Mouse (Mus musculus): ENCODE results near the gene Btg2. TPM values are rescaled to one million over a fixed set of nuclear protein-coding genes. Genes with fewer than 3 reads are reported as not detected.

Gene Btg2
- polyA plus RNA-seq, 1 experiment from 2014 or later: 98.5 TPM

DNA sequence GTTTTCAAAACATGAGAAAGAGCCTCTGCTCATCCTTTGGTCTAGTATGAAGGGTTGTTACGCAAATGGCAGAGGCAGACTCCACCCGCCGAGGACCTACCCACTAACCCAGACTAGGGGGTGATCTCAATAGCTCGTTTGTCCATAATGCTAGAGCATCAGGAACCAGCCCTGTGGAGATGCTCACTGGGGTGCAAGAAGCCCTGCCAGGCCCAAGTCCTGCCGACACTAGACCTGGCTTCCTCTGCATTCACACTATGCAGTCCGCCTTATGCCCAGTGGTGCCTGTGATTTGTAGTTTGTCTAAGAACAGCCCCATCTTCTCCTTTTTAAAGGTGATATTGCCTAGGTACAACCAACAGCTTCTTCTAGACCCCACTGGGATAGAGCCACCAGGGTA is 31.5 kb downstream of the Btg2 start:
- Histone ChIP-seq H3K4me3 (replicated peaks; ENCODE audit: low read length) (no peak overlapping the region), H3K27me3 (ENCODE audit: control insufficient read depth, insufficient read depth, low read length) (no peaks in the 10 kb centered on the region), H3K27ac (ENCODE audit: low read length) (no peak overlapping the region), H3K4me2 (ENCODE audit: low read depth, low read length) (no peak overlapping the region), H3K36me3 (ENCODE audit: control insufficient read depth, insufficient read depth, low read length) (no peaks in the 10 kb centered on the region), H3K9ac (ENCODE audit: low read length) (no peak overlapping the region), H3K4me1 (ENCODE audit: control insufficient read depth, insufficient read depth, low read length) (peaks cover 6% of the 10 kb centered on the region; the same call in 1 of the 2 replicates), H3K9me3 (replicated peaks; ENCODE audit: control insufficient read depth, low read length) (no peaks in the 10 kb centered on the region)
- 87% methylated on average over 6 of the region's 6 CpGs for WGBS
- ATAC-seq (ENCODE audit: insufficient read depth, low FRiP score): no peak

DNA sequence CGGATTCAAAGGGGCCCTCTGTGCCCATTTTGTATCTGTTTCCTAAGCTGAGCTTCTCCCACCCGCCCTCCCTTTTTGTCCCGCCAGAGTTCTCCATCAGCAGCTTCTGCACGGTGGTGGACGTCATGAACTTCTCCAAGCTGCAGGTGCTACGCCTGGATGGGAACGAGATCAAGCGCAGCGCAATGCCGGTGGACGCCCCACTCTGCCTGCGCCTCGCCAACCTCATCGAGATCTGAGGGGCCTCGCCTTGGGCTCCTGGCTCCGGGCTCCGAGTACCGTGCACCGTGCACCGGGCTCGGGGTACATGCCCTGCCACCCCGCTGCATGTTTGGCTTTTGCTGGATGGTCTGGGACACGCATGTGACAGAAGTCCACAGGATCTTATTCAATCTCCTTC is 32.5 kb downstream of the Btg2 start:
- peak overlapping the region; percentile 45 for H3K4me2 ChIP-seq (ENCODE audit: low read depth, low read length)
- no peaks in the 10 kb centered on the region for H3K9me3 ChIP-seq (replicated peaks; ENCODE audit: control insufficient read depth, low read length)
- no peaks in the 10 kb centered on the region for H3K36me3 ChIP-seq (ENCODE audit: control insufficient read depth, insufficient read depth, low read length)
- 26% methylated on average over 23 of the region's 23 CpGs for WGBS
- ATAC-seq (ENCODE audit: insufficient read depth, low FRiP score): no peak
- H3K9ac ChIP-seq (ENCODE audit: low read length): peak overlapping the region; percentile 61
- H3K4me3 ChIP-seq (replicated peaks; ENCODE audit: low read length): no peak overlapping the region
- peaks cover 8% of the 10 kb centered on the region; the same call in 1 of the 2 replicates for H3K4me1 ChIP-seq (ENCODE audit: control insufficient read depth, insufficient read depth, low read length)
- no peak overlapping the region for H3K27ac ChIP-seq (ENCODE audit: low read length)
- no peaks in the 10 kb centered on the region for H3K27me3 ChIP-seq (ENCODE audit: control insufficient read depth, insufficient read depth, low read length)

GRCm38 (mm10) chr1:134045971-134046370 is 32.9 kb downstream of the Btg2 start:
- Histone ChIP-seq H3K4me2 (ENCODE audit: low read depth, low read length) (peak overlapping the region; percentile 45), H3K36me3 (ENCODE audit: control insufficient read depth, insufficient read depth, low read length) (no peaks in the 10 kb centered on the region), H3K27me3 (ENCODE audit: control insufficient read depth, insufficient read depth, low read length) (no peaks in the 10 kb centered on the region), H3K4me1 (ENCODE audit: control insufficient read depth, insufficient read depth, low read length) (peaks cover 8% of the 10 kb centered on the region; the same call in 1 of the 2 replicates), H3K27ac (ENCODE audit: low read length) (no peak overlapping the region), H3K9ac (ENCODE audit: low read length) (peak overlapping the region; percentile 61), H3K4me3 (replicated peaks; ENCODE audit: low read length) (peak overlapping the region; percentile 12; the same call in 1 of the 2 replicates), H3K9me3 (replicated peaks; ENCODE audit: control insufficient read depth, low read length) (no peaks in the 10 kb centered on the region)
- peak; percentile 71 for ATAC-seq (ENCODE audit: insufficient read depth, low FRiP score)
- 6% methylated on average over 9 of the region's 9 CpGs for WGBS

GRCm38 (mm10) chr1:134044805-134045204 is 34.1 kb downstream of the Btg2 start:
- H3K4me2 ChIP-seq (ENCODE audit: low read depth, low read length): no peak overlapping the region
- H3K27ac ChIP-seq (ENCODE audit: low read length): no peak overlapping the region
- 85% methylated on average over 6 of the region's 6 CpGs for WGBS
- no peaks in the 10 kb centered on the region for H3K27me3 ChIP-seq (ENCODE audit: control insufficient read depth, insufficient read depth, low read length)
- peaks cover 8% of the 10 kb centered on the region; the same call in 1 of the 2 replicates for H3K4me1 ChIP-seq (ENCODE audit: control insufficient read depth, insufficient read depth, low read length)
- H3K9me3 ChIP-seq (replicated peaks; ENCODE audit: control insufficient read depth, low read length): no peaks in the 10 kb centered on the region
- no peak overlapping the region for H3K4me3 ChIP-seq (replicated peaks; ENCODE audit: low read length)
- H3K36me3 ChIP-seq (ENCODE audit: control insufficient read depth, insufficient read depth, low read length): no peaks in the 10 kb centered on the region
- no peak for ATAC-seq (ENCODE audit: insufficient read depth, low FRiP score)
- H3K9ac ChIP-seq (ENCODE audit: low read length): no peak overlapping the region

DNA sequence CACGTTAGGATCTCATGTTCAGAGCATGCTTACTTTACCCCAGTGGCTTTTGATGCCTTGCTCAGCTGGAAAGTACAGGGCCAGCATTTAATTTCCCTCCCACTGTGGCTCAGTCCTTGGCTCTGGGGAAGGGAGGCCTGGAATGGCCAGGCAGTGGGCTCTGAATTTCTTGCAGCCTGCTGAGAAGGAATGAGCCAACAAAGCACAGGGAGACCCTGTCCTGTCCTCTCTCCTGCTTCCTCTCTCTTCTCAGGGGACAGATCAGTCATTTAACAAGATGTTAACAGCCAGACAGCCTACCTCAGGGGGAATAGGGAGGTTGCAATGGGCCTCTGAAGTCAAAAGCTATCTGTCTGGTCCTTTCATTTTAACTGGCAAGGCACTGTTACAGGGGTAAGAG is 36.6 kb downstream of the Btg2 start:
- Histone ChIP-seq H3K27ac (ENCODE audit: low read length) (no peak overlapping the region), H3K4me3 (replicated peaks; ENCODE audit: low read length) (no peak overlapping the region), H3K36me3 (ENCODE audit: control insufficient read depth, insufficient read depth, low read length) (no peaks in the 10 kb centered on the region), H3K4me2 (ENCODE audit: low read depth, low read length) (no peak overlapping the region), H3K27me3 (ENCODE audit: control insufficient read depth, insufficient read depth, low read length) (no peaks in the 10 kb centered on the region), H3K9ac (ENCODE audit: low read length) (peak overlapping the region; percentile 16; the same call in 1 of the 2 replicates), H3K4me1 (ENCODE audit: control insufficient read depth, insufficient read depth, low read length) (peaks cover 8% of the 10 kb centered on the region; the same call in 1 of the 2 replicates), H3K9me3 (replicated peaks; ENCODE audit: control insufficient read depth, low read length) (no peaks in the 10 kb centered on the region)
- WGBS: 38% methylated on average over 1 of the region's 1 CpGs
- no peak for ATAC-seq (ENCODE audit: insufficient read depth, low FRiP score)

- ATAC-seq (ENCODE audit: insufficient read depth, low FRiP score): no peak
- H3K27ac ChIP-seq (ENCODE audit: low read length): no peak overlapping the region
- no peak overlapping the region for H3K4me2 ChIP-seq (ENCODE audit: low read depth, low read length)
Measured at GRCm38 (mm10) chr1:134041900-134042299, 37.0 kb downstream of the Btg2 start.

GRCm38 (mm10) chr1:134039361-134039760 is 39.6 kb downstream of the Btg2 start:
- H3K4me3 ChIP-seq (replicated peaks; ENCODE audit: low read length): no peak overlapping the region

More at GRCm38 (mm10) chr1:134041900-134042299, 37.0 kb downstream of the Btg2 start:
- H3K4me1 ChIP-seq (ENCODE audit: control insufficient read depth, insufficient read depth, low read length): peaks cover 8% of the 10 kb centered on the region; the same call in 1 of the 2 replicates
- H3K36me3 ChIP-seq (ENCODE audit: control insufficient read depth, insufficient read depth, low read length): no peaks in the 10 kb centered on the region
- no peak overlapping the region for H3K9ac ChIP-seq (ENCODE audit: low read length)
- no peaks in the 10 kb centered on the region for H3K9me3 ChIP-seq (replicated peaks; ENCODE audit: control insufficient read depth, low read length)
- H3K27me3 ChIP-seq (ENCODE audit: control insufficient read depth, insufficient read depth, low read length): no peaks in the 10 kb centered on the region
- 39% methylated on average over 2 of the region's 2 CpGs for WGBS
- no peak overlapping the region for H3K4me3 ChIP-seq (replicated peaks; ENCODE audit: low read length)

GRCm38 (mm10) chr1:134038336-134038735 is 40.6 kb downstream of the Btg2 start:
- Histone ChIP-seq H3K9ac (ENCODE audit: low read length) (no peak overlapping the region), H3K4me1 (ENCODE audit: control insufficient read depth, insufficient read depth, low read length) (0 out of 2 replicates have a peak, but pooled peaks cover 7% of the 10 kb centered on the region), H3K27me3 (ENCODE audit: control insufficient read depth, insufficient read depth, low read length) (no peaks in the 10 kb centered on the region), H3K4me2 (ENCODE audit: low read depth, low read length) (no peak overlapping the region), H3K27ac (ENCODE audit: low read length) (no peak overlapping the region), H3K4me3 (replicated peaks; ENCODE audit: low read length) (no peak overlapping the region), H3K9me3 (replicated peaks; ENCODE audit: control insufficient read depth, low read length) (no peaks in the 10 kb centered on the region), H3K36me3 (ENCODE audit: control insufficient read depth, insufficient read depth, low read length) (no peaks in the 10 kb centered on the region)
- no peak for ATAC-seq (ENCODE audit: insufficient read depth, low FRiP score)
- 83% methylated on average over 4 of the region's 4 CpGs for WGBS

More at GRCm38 (mm10) chr1:134039361-134039760, 39.6 kb downstream of the Btg2 start:
- Histone ChIP-seq H3K4me1 (ENCODE audit: control insufficient read depth, insufficient read depth, low read length) (0 out of 2 replicates have a peak, but pooled peaks cover 7% of the 10 kb centered on the region), H3K4me2 (ENCODE audit: low read depth, low read length) (no peak overlapping the region), H3K27me3 (ENCODE audit: control insufficient read depth, insufficient read depth, low read length) (no peaks in the 10 kb centered on the region), H3K9ac (ENCODE audit: low read length) (no peak overlapping the region), H3K36me3 (ENCODE audit: control insufficient read depth, insufficient read depth, low read length) (no peaks in the 10 kb centered on the region), H3K27ac (ENCODE audit: low read length) (no peak overlapping the region), H3K9me3 (replicated peaks; ENCODE audit: control insufficient read depth, low read length) (no peaks in the 10 kb centered on the region)
- no peak for ATAC-seq (ENCODE audit: insufficient read depth, low FRiP score)
- 72% methylated on average over 2 of the region's 2 CpGs for WGBS

GRCm38 (mm10) chr1:134037172-134037571 is 41.7 kb downstream of the Btg2 start, which contains the start of gene Fmod:
Gene Fmod (plus strand): TSS chr1:134037254.
- Histone ChIP-seq H3K4me3 (replicated peaks; ENCODE audit: low read length) (no peak within 1 kb of the TSS), H3K27me3 (ENCODE audit: control insufficient read depth, insufficient read depth, low read length) (no peaks in the 10 kb centered on the region), H3K4me1 (ENCODE audit: control insufficient read depth, insufficient read depth, low read length) (0 out of 2 replicates have a peak, but pooled peaks cover 5% of the 10 kb centered on the region), H3K36me3 (ENCODE audit: control insufficient read depth, insufficient read depth, low read length) (no peaks in the 10 kb centered on the region), H3K9ac (ENCODE audit: low read length) (no peak within 1 kb of the TSS), H3K4me2 (ENCODE audit: low read depth, low read length) (peak within 1 kb of the TSS; percentile 23; the same call in 1 of the 2 replicates), H3K27ac (ENCODE audit: low read length) (no peak within 1 kb of the TSS), H3K9me3 (replicated peaks; ENCODE audit: control insufficient read depth, low read length) (no peaks in the 10 kb centered on the region)
- ATAC-seq (ENCODE audit: insufficient read depth, low FRiP score): no peak
- WGBS: 20% methylated on average over 9 of the region's 9 CpGs

Measured in stomach, embryonic 16.5 days (tissue).